Mouse (Mus musculus): ENCODE measurements around the gene Calr3.

The Calr3 gene

GRCm38 (mm10) chr8:72438248-72439015 lies 5.2 kb downstream of the Calr3 start:
- DNase-seq (ENCODE audit: low read depth), result no peak

- no peak for DNase-seq (ENCODE audit: low read depth)
These were observed 8.7 kb downstream of the Calr3 start for GRCm38 (mm10) chr8:72434952-72435351.

DNA sequence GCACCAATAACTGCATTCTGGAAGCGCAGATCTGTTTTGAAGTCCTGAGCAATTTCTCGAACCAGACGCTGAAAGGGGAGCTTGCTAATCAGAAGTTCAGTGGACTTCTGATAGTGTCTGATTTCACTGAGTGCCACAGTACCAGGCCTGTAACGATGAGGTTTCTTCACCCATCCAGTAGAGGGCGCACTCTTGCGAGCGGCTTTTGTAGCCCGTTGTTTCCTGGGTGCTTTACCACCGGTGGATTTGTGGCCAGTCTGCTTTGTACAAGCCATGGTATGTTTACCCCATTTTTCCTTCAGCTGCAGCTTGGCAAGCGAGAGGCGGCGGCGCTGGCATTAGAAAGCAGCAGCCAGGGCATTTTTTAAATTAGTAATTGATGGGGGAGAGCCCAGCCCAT lies 14.0 kb downstream of the Calr3 start:
- no peak for DNase-seq (ENCODE audit: low read depth)

DNA sequence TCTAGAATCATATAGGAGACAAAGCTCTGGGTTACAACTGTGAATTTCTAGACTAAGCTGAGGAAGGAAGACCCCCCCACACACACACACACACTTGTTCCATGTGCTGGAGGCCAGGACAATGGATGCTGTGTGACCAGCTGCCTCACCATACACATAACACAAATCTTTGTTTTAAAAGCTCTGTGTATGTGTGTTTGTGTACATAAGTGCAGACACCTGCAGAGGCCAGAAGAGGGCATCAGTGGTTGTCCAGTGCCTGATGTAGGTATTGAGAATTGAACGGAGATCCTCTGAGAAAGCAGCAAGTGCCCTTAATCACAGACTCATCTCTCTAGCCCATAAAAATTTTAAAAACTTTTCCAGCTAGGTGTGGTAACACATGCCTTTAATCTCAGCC lies 20.7 kb downstream of the Calr3 start:
- DNase-seq (ENCODE audit: low read depth), result no peak

DNA sequence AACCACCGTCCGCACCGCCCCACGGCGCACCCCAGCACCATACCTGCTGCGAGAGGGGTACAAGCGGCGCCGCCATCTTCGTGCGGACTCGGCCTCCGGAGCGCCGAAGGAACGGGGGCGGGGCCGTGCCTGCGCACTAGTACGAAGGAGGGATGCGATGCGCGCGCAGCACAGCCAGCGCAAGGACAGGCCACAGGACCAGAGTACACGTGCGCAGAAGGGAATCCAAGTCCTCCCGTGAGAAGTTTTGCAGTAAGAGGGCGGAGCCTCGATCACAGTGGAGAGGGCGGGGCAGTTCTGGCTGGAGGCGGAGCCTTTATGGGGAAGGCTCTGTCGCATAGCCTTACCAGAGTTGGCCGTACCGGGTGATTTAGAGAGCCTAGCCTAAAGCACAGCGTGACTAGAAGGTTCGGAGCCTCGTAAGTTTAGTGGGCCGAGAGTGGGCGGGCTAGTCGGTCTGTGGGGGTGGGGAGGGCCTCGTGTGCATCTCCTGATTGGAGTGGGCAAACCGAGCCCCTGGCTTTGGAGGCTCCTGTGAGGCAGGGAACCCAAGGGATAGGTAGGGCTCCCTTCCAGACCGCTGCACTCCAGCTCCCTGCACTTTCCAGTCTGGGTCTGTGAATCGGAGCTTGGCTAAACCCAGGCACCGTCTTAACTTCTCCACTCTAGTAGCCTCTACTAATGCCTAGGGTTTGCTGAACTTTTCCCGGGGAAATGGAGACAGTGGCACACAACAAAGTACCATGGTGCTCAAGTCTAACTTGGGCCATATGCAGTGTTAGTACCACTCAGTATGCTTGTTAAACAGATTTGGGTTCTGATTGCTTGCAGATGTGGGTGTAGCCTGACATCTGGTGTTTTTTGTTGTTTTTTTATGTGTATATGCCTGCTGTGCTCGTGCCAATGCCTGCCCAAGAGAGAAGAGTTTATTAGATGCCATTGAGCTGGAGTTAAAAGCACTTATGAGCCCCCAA lies 22.0 kb downstream of the Calr3 start, which contains the start of gene Eps15l1:
Gene Eps15l1 (minus strand): TSS at position 99 of the 974 bp plus-strand sequence.
- peak; percentile 98 for DNase-seq (ENCODE audit: low read depth)

DNA sequence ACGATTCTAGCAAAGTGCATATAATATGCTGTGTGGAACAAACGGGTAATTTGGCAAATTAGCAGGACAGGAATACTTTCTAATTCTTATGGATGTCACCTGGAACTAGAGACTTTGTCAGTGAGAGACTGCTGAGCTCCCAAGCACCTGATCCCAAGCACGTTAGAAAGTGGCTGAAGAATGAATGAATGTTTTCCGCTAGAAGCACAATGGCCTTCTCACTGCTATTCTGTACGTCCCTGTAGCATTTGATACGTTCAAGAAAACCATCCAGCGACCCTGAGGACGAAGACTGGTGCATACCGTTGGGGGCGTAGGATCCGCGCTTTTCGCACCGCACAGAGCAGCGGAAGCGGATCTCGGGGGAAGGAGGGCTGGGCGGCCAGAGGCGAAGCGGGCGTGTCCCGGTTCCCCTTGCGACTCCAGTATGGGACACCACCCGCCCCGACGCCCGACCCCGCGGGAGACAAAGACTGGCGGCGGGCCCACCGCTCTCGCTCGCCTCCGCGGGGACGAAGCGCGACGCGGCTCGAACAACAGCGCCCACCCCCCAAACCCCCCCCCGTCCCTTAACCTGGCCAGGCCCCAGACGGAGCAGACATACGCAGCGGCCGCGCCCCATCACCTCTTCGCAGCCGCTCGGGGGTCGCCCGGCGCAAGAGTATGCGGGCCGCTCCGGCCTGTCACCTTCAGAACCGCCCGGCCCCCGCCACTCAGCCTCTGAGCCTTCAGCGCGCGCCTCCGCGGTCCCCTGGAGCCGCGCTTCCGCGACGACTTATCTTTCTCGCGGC lies 22.9 kb downstream of the Calr3 start:
- DNase-seq (ENCODE audit: low read depth), result no peak

DNA sequence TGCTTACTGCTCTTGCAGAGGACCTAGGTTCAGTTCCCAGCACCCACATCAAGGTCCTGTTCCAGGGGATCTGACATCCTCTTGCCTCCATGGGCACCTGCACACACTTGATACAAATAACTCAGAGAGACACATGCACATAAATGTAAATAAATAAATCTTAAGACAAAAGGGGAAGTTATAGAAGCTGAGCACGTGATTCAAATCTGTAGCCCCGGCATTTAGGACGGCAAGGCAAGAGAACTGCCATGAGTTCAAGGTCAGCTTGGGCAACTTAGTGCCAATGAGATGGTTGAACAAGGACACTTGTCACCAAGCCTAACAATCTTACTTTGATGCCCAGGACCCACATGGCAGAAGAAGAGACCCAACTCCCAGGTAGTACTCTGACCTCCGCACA lies 25.6 kb downstream of the Calr3 start:
- DNase-seq (ENCODE audit: low read depth), result no peak

DNA sequence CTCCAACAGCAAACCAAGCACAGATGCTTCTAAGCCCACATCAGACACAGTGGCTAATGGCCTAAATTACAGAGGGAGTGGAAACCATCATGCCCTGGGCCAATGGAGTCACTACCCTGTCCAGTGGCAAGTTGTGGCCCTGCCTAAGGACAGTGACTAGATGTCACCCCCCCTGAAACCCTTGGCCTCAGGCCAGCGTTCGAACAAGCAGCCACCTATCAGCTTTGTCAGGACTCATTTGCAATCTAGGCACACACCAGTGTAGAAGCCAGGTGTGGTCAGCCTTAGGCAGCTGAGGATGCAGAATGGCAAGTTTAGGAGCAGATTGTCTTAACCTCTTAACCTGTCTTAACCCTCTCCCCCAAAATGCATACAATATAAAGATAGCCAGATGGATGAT lies 28.4 kb downstream of the Calr3 start:
- no peak for DNase-seq (ENCODE audit: low read depth)

- peak; percentile 80 for DNase-seq (ENCODE audit: low read depth)
These were observed 29.8 kb downstream of the Calr3 start for GRCm38 (mm10) chr8:72413839-72414238.

DNA sequence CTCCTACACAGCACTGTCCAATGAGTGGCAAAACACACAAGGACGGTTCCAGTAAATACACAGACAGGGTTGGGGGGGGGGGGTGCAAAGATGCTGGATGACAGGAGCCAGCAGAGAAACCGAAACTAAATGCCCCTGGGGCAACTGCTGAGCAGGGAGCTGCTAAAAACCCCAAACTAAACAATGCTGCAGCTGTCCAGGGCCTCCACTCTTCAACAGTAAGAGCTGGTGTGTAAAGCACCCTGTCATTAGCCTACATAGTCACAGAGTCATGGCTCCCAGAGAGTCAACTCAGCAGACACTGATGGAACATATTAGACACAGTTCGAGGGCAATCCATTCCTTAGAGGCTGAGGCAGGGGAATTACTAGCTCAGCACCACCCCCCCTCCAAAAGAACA lies 34.2 kb downstream of the Calr3 start:
- DNase-seq (ENCODE audit: low read depth), result no peak

DNA sequence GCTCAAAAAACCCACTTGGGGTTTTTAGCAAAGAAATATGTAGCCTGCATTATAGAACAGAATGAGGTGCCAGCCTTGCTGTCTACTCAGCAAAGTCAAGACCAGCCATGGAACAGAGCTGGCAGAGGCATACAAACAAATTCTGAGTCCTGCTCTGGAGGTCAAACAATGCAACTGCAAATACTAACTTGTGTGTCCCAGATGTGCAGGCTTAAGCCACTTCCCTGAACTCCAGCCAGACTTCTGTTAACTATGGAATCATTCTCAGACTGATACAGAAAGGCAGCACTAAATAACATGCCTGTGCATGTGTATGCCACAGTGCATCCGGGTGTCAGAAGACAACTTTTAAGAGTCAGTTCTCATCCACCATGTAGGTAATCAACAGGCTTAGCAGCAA lies 35.8 kb downstream of the Calr3 start:
- DNase-seq (ENCODE audit: low read depth), result no peak

DNA sequence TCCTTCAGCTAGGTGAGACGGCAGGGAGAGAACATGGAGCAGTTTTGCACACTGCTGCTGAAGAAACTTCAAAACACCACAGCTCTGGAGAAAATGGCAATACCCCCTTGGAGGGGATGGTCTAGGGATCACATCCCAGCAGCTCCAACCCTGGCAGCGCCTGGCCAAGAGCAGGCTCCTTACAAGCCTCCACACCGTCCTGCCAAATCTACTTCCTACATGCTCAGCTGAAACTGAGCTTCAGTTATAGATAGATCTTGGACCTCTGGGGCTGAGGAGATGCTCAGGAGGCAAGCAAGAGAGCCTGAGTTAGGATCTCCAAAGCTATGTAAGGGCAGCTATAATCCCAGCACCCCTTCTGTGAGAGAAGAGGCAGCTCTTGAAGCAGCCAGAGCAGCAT lies 40.7 kb downstream of the Calr3 start:
- DNase-seq (ENCODE audit: low read depth), result no peak

GRCm38 (mm10) chr8:72401381-72401780 lies 42.3 kb downstream of the Calr3 start:
- no peak for DNase-seq (ENCODE audit: low read depth)

DNA sequence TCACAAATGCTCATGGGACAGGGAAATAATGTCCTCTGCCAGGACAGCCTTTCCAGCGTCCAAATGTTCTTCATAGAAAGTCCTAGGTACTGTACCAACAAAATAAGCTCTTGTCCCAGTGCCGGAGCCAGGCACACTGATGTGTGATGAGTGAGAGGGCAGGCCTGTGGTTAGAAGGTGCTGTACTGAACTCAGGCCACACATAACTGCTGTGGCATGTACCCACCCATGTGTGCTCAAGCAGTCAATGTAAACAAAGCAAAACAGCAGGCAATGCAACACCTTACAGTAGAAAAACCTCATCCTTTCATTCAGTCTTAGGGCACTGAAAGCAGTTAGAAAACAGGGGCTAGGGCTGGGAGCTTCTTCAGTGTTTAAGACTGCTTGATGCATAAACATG lies 57.9 kb downstream of the Calr3 start:
- no peak for DNase-seq (ENCODE audit: low read depth)

DNA sequence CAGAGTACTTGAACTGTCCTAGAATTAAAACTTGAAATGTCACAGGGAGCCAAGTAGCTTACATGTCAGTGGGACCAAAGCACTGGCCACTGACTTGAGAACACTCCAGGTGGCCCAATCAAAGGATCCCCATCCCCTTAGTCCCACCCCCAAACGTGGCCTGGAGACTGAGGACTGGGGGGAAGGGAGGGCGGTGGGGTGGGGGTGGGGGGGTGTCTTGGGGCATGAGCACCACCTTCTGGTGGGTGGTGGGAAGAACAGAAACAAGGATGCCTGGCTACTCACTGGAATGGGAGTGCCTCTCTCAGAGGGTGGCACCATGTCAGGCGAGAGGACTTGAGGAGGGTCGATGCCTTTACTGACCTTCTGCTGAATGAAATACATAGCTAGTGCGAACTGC lies 61.3 kb downstream of the Calr3 start:
- DNase-seq (ENCODE audit: low read depth), result no peak

DNA sequence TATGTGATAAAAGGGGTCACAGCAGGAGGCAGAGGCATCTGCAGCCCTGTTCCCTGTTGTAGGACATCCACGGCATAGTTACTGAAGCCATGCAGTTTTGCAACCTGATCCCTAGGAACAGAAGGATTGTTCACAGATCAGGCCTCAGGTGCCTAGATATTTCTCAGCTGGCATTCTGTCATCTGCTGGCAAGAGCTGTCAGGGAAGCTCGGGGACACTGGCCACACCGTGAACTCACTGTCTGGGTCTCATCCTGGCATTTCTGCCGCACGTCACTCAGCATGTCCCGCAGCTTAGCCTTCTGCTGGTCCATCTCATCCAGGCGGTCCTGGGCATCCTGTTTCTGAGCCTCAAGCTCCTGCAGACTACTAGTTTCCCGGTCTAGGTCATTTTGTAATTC lies 63.0 kb downstream of the Calr3 start:
- DNase-seq (ENCODE audit: low read depth), result no peak

- no peak for DNase-seq (ENCODE audit: low read depth)
These were observed 66.8 kb downstream of the Calr3 start for GRCm38 (mm10) chr8:72376900-72377299.

GRCm38 (mm10) chr8:72376309-72376708 lies 67.4 kb downstream of the Calr3 start:
- DNase-seq (ENCODE audit: low read depth), result no peak

DNA sequence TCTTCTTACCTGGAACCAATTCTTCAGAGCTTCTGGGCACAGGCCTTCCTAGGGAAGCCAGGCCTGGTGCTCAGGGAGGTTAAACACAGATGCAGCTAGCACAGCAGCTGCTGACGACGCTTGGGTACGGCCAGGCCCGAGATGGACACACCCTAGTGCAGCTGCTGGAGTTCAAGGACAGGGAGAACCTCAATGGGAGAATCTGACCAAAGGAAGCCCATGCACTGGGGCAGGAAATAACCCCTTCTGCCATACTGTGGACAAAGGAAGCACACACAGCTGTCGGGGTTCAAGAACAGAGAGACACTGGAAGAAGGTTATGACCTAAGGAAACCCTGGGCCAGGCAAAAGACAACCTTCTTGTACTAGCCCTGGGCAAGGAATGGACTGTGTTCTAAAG lies 68.5 kb downstream of the Calr3 start:
- no peak for DNase-seq (ENCODE audit: low read depth)

Measured in c-Kit-positive CD71-positive TER-119-negative erythroid progenitor cells, embryonic 14.5 days (primary cell).